In the genomic region with DNA sequence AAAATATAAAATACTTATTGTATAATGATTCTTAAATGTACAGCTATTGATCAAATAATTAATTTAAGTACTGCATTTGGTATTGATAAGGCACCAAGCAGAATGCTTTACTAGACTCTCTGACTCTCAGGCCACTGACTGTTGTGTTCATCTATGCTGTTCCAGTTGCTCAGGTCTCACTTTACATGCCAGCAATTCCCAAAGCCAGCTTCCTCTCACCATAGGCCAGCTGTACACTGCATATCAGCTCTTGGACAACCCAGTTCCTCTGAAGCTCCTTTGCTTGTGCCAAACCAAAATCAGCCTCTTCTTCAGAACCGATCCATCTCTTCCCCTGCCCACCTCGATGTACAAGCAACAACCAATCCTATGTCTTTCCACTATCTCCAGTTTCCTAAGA, we compare ENCODE assay signal across 24 mouse cellular contexts. TPM values are rescaled to one million over a fixed set of nuclear protein-coding genes. Genes with fewer than 3 reads are reported as not detected.
DNase-seq lines count a peak whose midpoint lies in the region; ATAC-seq and TF ChIP-seq lines count a peak whose summit lies in the region.
"Had no signal": no experiment of that assay in that cellular context is flagged by ENCODE, and none has a peak within 500 bp of the region (broad histone marks: within the 10 kb centered on the region; RNA-seq: fewer than 3 reads in every experiment).

No protein-coding gene starts in this region.

- ATAC-seq in heart, embryonic 12.5 days (ENCODE audit: insufficient number of reproducible peaks, low FRiP score) = no peak
- no peak for ATAC-seq in liver, postnatal 0 days
- ATAC-seq in liver, embryonic 11.5 days (replicated peaks; ENCODE audit: low FRiP score) = no peak
- ATAC-seq: activated CD4-positive, CD25-positive, alpha-beta regulatory T cell, adult 4 months; forebrain, embryonic 13.5 days; forebrain, embryonic 16.5 days; hindbrain, postnatal 0 days; inflammation-experienced regulatory T-cells, adult 6 months; intestine, embryonic 16.5 days had no signal

- H3K36me3 ChIP-seq in heart, embryonic 12.5 days = no peaks in the 10 kb centered on the region
- no peaks in the 10 kb centered on the region; the same call in 1 of the 2 replicates for H3K36me3 ChIP-seq in kidney, adult 2 months (ENCODE audit: control insufficient read depth, insufficient read depth, low read length)
- H3K36me3 ChIP-seq in liver, postnatal 0 days (replicated peaks; ENCODE audit: insufficient read depth, low read length) = no peaks in the 10 kb centered on the region
- H3K36me3 ChIP-seq in liver, embryonic 11.5 days (ENCODE audit: control insufficient read depth, insufficient read depth, low read length) = no peaks in the 10 kb centered on the region
- H3K36me3 ChIP-seq: forebrain, embryonic 10.5 days had no signal

- no peak for TF ChIP-seq CTCF in kidney, adult 2 months (conservative IDR thresholded peaks at IDR 0.05; ENCODE audit: insufficient read depth, insufficient read length, low read depth, low read length)
- no peak for TF ChIP-seq CTCF in liver, postnatal 0 days (IDR thresholded peaks at IDR 0.05; ENCODE audit: low read depth)

- DNase-seq in gastrocnemius, adult 18-20 months (ENCODE audit: low spot score) = peak; percentile 45
- DNase-seq in gastrocnemius, postnatal 36 days = no peak
- peak; percentile 38 to 42 for DNase-seq in heart, adult 18-20 months
- no peak for DNase-seq in kidney, adult 2 months
- no peak for DNase-seq in kidney, postnatal 36 days
- DNase-seq in liver, postnatal 0 days = no peak
- DNase-seq in liver, embryonic 11.5 days (ENCODE audit: low spot score) = no peak
- DNase-seq: adrenal gland, adult 8-10 months; adrenal gland, postnatal 25 days; cerebellum, adult 11-12 months; cerebellum, adult 8-10 months; cerebellum, postnatal 10 days; cerebellum, postnatal 36 days; embryo, embryonic 11 days had no signal

- H3K27ac ChIP-seq in heart, embryonic 12.5 days (ENCODE audit: poor library complexity, severe bottlenecking) = no peak overlapping the region
- H3K27ac ChIP-seq in kidney, adult 2 months (ENCODE audit: insufficient read depth, low read depth, low read length) = peak overlapping the region; percentile 88
- H3K27ac ChIP-seq in liver, postnatal 0 days (ENCODE audit: low read depth) = peak overlapping the region; percentile 58
- no peak overlapping the region for H3K27ac ChIP-seq in liver, embryonic 11.5 days (ENCODE audit: low read depth, low read length)
- H3K27ac ChIP-seq: forebrain, embryonic 10.5 days; forebrain, embryonic 13.5 days; heart, embryonic 13.5 days; hindbrain, embryonic 14.5 days; hindbrain, postnatal 0 days had no signal

- H3K9ac ChIP-seq in heart, embryonic 12.5 days = no peak overlapping the region
- no peak overlapping the region for H3K9ac ChIP-seq in liver, postnatal 0 days (replicated peaks)
- no peak overlapping the region for H3K9ac ChIP-seq in liver, embryonic 11.5 days (ENCODE audit: low read depth, low read length)
- H3K9ac ChIP-seq: forebrain, embryonic 13.5 days; heart, embryonic 13.5 days; hindbrain, embryonic 14.5 days had no signal

- WGBS in heart, embryonic 12.5 days = 79% methylated on average over 2 of the region's 2 CpGs
- 77% methylated on average over 2 of the region's 2 CpGs for WGBS in kidney, adult 2 months
- 67% methylated on average over 2 of the region's 2 CpGs for WGBS in liver, postnatal 0 days (ENCODE audit: insufficient replicate concordance)
- WGBS in liver, embryonic 11.5 days = 81% methylated on average over 2 of the region's 2 CpGs

- TF ChIP-seq EP300 in liver, postnatal 0 days (IDR thresholded peaks at IDR 0.05; ENCODE audit: low read depth) = no peak

- no peaks in the 10 kb centered on the region for H3K27me3 ChIP-seq in heart, embryonic 12.5 days (replicated peaks)
- H3K27me3 ChIP-seq in kidney, adult 2 months (replicated peaks; ENCODE audit: control insufficient read depth, insufficient read depth, low read length) = no peaks in the 10 kb centered on the region
- H3K27me3 ChIP-seq in liver, postnatal 0 days (ENCODE audit: insufficient read depth, low read length) = no peaks in the 10 kb centered on the region
- no peaks in the 10 kb centered on the region for H3K27me3 ChIP-seq in liver, embryonic 11.5 days (replicated peaks; ENCODE audit: control insufficient read depth, insufficient read depth, low read length)
- H3K27me3 ChIP-seq: forebrain, embryonic 13.5 days; heart, embryonic 13.5 days had no signal

- no peaks in the 10 kb centered on the region for H3K9me3 ChIP-seq in heart, embryonic 12.5 days (replicated peaks)
- H3K9me3 ChIP-seq in liver, postnatal 0 days (ENCODE audit: low read length) = no peaks in the 10 kb centered on the region
- H3K9me3 ChIP-seq in liver, embryonic 11.5 days (ENCODE audit: control insufficient read depth, low read length) = no peaks in the 10 kb centered on the region
- H3K9me3 ChIP-seq: forebrain, embryonic 10.5 days; forebrain, embryonic 13.5 days; heart, embryonic 13.5 days had no signal

- TF ChIP-seq POLR2A in kidney, adult 2 months (IDR thresholded peaks at IDR 0.05; ENCODE audit: low read depth, low read length) = no peak

- no peaks in the 10 kb centered on the region for H3K4me1 ChIP-seq in heart, embryonic 12.5 days (replicated peaks)
- peaks cover 34% of the 10 kb centered on the region for H3K4me1 ChIP-seq in kidney, adult 2 months (ENCODE audit: control insufficient read depth, insufficient read depth, low read length)
- peaks cover 12% of the 10 kb centered on the region for H3K4me1 ChIP-seq in liver, postnatal 0 days (ENCODE audit: insufficient read depth)
- no peaks in the 10 kb centered on the region for H3K4me1 ChIP-seq in liver, embryonic 11.5 days (replicated peaks; ENCODE audit: control insufficient read depth, insufficient read depth, low read length)
- H3K4me1 ChIP-seq: forebrain, embryonic 10.5 days had no signal

- H3K4me2 ChIP-seq in heart, embryonic 12.5 days = no peak overlapping the region
- H3K4me2 ChIP-seq in liver, postnatal 0 days (ENCODE audit: low read depth, low read length) = no peak overlapping the region
- H3K4me2 ChIP-seq in liver, embryonic 11.5 days = no peak overlapping the region
- H3K4me2 ChIP-seq: forebrain, embryonic 13.5 days; heart, embryonic 13.5 days; hindbrain, embryonic 14.5 days had no signal

- H3K4me3 ChIP-seq in heart, embryonic 12.5 days = no peak overlapping the region
- no peak overlapping the region for H3K4me3 ChIP-seq in kidney, adult 2 months (ENCODE audit: insufficient read depth, low read depth, low read length)
- no peak overlapping the region for H3K4me3 ChIP-seq in liver, postnatal 0 days (ENCODE audit: low read depth, low read length)
- no peak overlapping the region for H3K4me3 ChIP-seq in liver, embryonic 11.5 days (ENCODE audit: low read depth, low read length)
- H3K4me3 ChIP-seq: forebrain, embryonic 10.5 days; forebrain, embryonic 13.5 days; heart, embryonic 13.5 days had no signal

- intact Hi-C loops in gastrocnemius, postnatal 36 days (cut with DNase I) = no loop called here

RNA-seq across cellular contexts. Expression of a gene that starts 24.6 kb away (rescaled TPM):
- total RNA-seq in gastrocnemius, adult 18-20 months (2021) = 10 to 100 TPM; 21.0 to 24.3 TPM
- total RNA-seq in gastrocnemius, postnatal 36 days (2021) = 10 to 100 TPM; 24.8 to 25.7 TPM
- 10 to 100 TPM; 34.5 to 39.3 TPM for total RNA-seq in heart, adult 18-20 months (2021)
- polyA plus RNA-seq in heart, embryonic 12.5 days (2016; fragmentation: Nextera tagmentation; extraction: Ambion mirVana) = 8.9 and 9.8 TPM in 2 replicates
- 16.9 and 18.7 TPM in 2 replicates for polyA plus RNA-seq in kidney, adult 2 months (2012; rRNA removed)
- polyA plus RNA-seq in liver, postnatal 0 days (2015; fragmentation: Nextera tagmentation; extraction: Ambion mirVana) = 4.1 and 6.0 TPM in 2 replicates
- 4.9 and 5.5 TPM in 2 replicates for polyA plus RNA-seq in liver, embryonic 11.5 days (2014; fragmentation: Nextera tagmentation; extraction: Ambion mirVana)

RNA-seq across cellular contexts. Expression of a gene that starts 32.3 kb away (rescaled TPM):
- total RNA-seq in gastrocnemius, adult 18-20 months (2021) = 1 to 10 TPM; 1.6 to 2.9 TPM
- 1 to 10 TPM; 3.0 to 4.6 TPM for total RNA-seq in gastrocnemius, postnatal 36 days (2021)
- total RNA-seq in heart, adult 18-20 months (2021) = 1 to 10 TPM; 3.9 to 6.3 TPM
- 1.4 and 2.3 TPM in 2 replicates for polyA plus RNA-seq in heart, embryonic 12.5 days (2016; fragmentation: Nextera tagmentation; extraction: Ambion mirVana)
- polyA plus RNA-seq in kidney, adult 2 months (2012; rRNA removed) = 8.4 and 10.1 TPM in 2 replicates
- polyA plus RNA-seq in liver, postnatal 0 days (2015; fragmentation: Nextera tagmentation; extraction: Ambion mirVana) = 0.91 and 1.2 TPM in 2 replicates
- polyA plus RNA-seq in liver, embryonic 11.5 days (2014; fragmentation: Nextera tagmentation; extraction: Ambion mirVana) = 1.0 and 1.3 TPM in 2 replicates
- polyA plus RNA-seq: forebrain, embryonic 16.5 days had no signal

Comparison
In these comparisons a context has a peak if more than half of its experiments do, and no peak if none do; other contexts are left out.
1. DNase-seq: peak in gastrocnemius, adult 18-20 months (single experiment) and heart, adult 18-20 months (2 of 2); none in gastrocnemius, postnatal 36 days (0 of 2), kidney, adult 2 months (single experiment), kidney, postnatal 36 days (0 of 2), liver, postnatal 0 days (single experiment) and liver, embryonic 11.5 days (single experiment).
2. H3K27ac ChIP-seq: peak in kidney, adult 2 months (single experiment) and liver, postnatal 0 days (single experiment); none in heart, embryonic 12.5 days (single experiment) and liver, embryonic 11.5 days (single experiment).